Mouse (Mus musculus): ENCODE data around the gene Fbxl20. TPM values are rescaled to one million over a fixed set of nuclear protein-coding genes. Genes with fewer than 3 reads are reported as not detected.
A peak's percentile ranks its signal among the peaks of the same experiment; 100 is the strongest.

The Fbxl20 gene
- polyA plus RNA-seq, 1 experiment from 2014 or later: 21.0 TPM

- ATAC-seq (ENCODE audit: insufficient number of reproducible peaks, low FRiP score, low TSS enrichment, low read depth): no peak
- H3K9me3 ChIP-seq: no peaks in the 10 kb centered on the region
- H3K36me3 ChIP-seq: no peaks in the 10 kb centered on the region
- 0 out of 2 replicates have a peak, but pooled peaks cover 5% of the 10 kb centered on the region for H3K27me3 ChIP-seq
- peaks cover 10% of the 10 kb centered on the region; the same call in 1 of the 2 replicates for H3K4me1 ChIP-seq
- no peak overlapping the region for H3K4me2 ChIP-seq
- WGBS: 74% methylated on average over 5 of the region's 5 CpGs
- H3K4me3 ChIP-seq: no peak overlapping the region
- no peak overlapping the region for H3K9ac ChIP-seq
- H3K27ac ChIP-seq: no peak overlapping the region
These were observed 106.1 kb downstream of the Fbxl20 start for GRCm38 (mm10) chr11:98044074-98044473.

GRCm38 (mm10) chr11:98042741-98043140 lies 107.5 kb downstream of the Fbxl20 start:
- H3K9ac ChIP-seq: no peak overlapping the region
- WGBS: 84% methylated on average over 6 of the region's 6 CpGs
- no peak overlapping the region for H3K4me2 ChIP-seq
- peaks cover 10% of the 10 kb centered on the region; the same call in 1 of the 2 replicates for H3K4me1 ChIP-seq
- no peaks in the 10 kb centered on the region for H3K36me3 ChIP-seq
- H3K4me3 ChIP-seq: no peak overlapping the region
- no peak overlapping the region for H3K27ac ChIP-seq
- H3K9me3 ChIP-seq: no peaks in the 10 kb centered on the region
- H3K27me3 ChIP-seq: no peaks in the 10 kb centered on the region
- no peak for ATAC-seq (ENCODE audit: insufficient number of reproducible peaks, low FRiP score, low TSS enrichment, low read depth)

- Histone ChIP-seq H3K4me2 (no peak overlapping the region), H3K9me3 (no peaks in the 10 kb centered on the region), H3K4me1 (peaks cover 18% of the 10 kb centered on the region), H3K9ac (no peak overlapping the region), H3K4me3 (no peak overlapping the region), H3K27ac (no peak overlapping the region), H3K27me3 (peaks cover 11% of the 10 kb centered on the region), H3K36me3 (no peaks in the 10 kb centered on the region)
- WGBS: 77% methylated on average over 8 of the region's 8 CpGs
- no peak for ATAC-seq (ENCODE audit: insufficient number of reproducible peaks, low FRiP score, low TSS enrichment, low read depth)
These were observed 109.2 kb downstream of the Fbxl20 start for GRCm38 (mm10) chr11:98040975-98041374.

- WGBS: 60% methylated on average over 14 of the region's 14 CpGs
- no peak overlapping the region for H3K9ac ChIP-seq
- H3K4me2 ChIP-seq: no peak overlapping the region
- H3K9me3 ChIP-seq: no peaks in the 10 kb centered on the region
- no peak for ATAC-seq (ENCODE audit: insufficient number of reproducible peaks, low FRiP score, low TSS enrichment, low read depth)
- H3K4me3 ChIP-seq: no peak overlapping the region
- H3K4me1 ChIP-seq: peaks cover 28% of the 10 kb centered on the region
- H3K36me3 ChIP-seq: no peaks in the 10 kb centered on the region
- peaks cover 14% of the 10 kb centered on the region for H3K27me3 ChIP-seq
- H3K27ac ChIP-seq: no peak overlapping the region
These were observed 112.3 kb downstream of the Fbxl20 start for GRCm38 (mm10) chr11:98037871-98038270.

- Histone ChIP-seq H3K4me1 (peaks cover 28% of the 10 kb centered on the region), H3K27me3 (peaks cover 14% of the 10 kb centered on the region), H3K9me3 (no peaks in the 10 kb centered on the region), H3K4me3 (peak overlapping the region; percentile 31), H3K27ac (no peak overlapping the region), H3K9ac (0 out of 2 replicates have a peak overlapping the region, but pooled peaks have one; percentile 8), H3K36me3 (peaks cover 4% of the 10 kb centered on the region), H3K4me2 (peak overlapping the region; percentile 61)
- 4% methylated on average over 27 of the region's 27 CpGs for WGBS
- ATAC-seq (ENCODE audit: insufficient number of reproducible peaks, low FRiP score, low TSS enrichment, low read depth): peak; percentile 41
These were observed 114.2 kb downstream of the Fbxl20 start for GRCm38 (mm10) chr11:98035977-98036377.

GRCm38 (mm10) chr11:98034840-98035239 lies 115.4 kb downstream of the Fbxl20 start:
- peaks cover 28% of the 10 kb centered on the region for H3K4me1 ChIP-seq
- no peak overlapping the region for H3K4me3 ChIP-seq
- H3K9me3 ChIP-seq: no peaks in the 10 kb centered on the region
- no peak overlapping the region for H3K4me2 ChIP-seq
- no peak for ATAC-seq (ENCODE audit: insufficient number of reproducible peaks, low FRiP score, low TSS enrichment, low read depth)
- peaks cover 14% of the 10 kb centered on the region for H3K27me3 ChIP-seq
- H3K36me3 ChIP-seq: peaks cover 16% of the 10 kb centered on the region
- WGBS: 32% methylated on average over 4 of the region's 4 CpGs
- no peak overlapping the region for H3K27ac ChIP-seq
- H3K9ac ChIP-seq: no peak overlapping the region

- Histone ChIP-seq H3K4me2 (no peak overlapping the region), H3K36me3 (peaks cover 23% of the 10 kb centered on the region), H3K9me3 (no peaks in the 10 kb centered on the region), H3K27ac (no peak overlapping the region), H3K4me3 (no peak overlapping the region), H3K27me3 (peaks cover 14% of the 10 kb centered on the region), H3K4me1 (peaks cover 28% of the 10 kb centered on the region), H3K9ac (no peak overlapping the region)
- ATAC-seq (ENCODE audit: insufficient number of reproducible peaks, low FRiP score, low TSS enrichment, low read depth): no peak
- 77% methylated on average over 5 of the region's 5 CpGs for WGBS
These were observed 116.1 kb downstream of the Fbxl20 start for GRCm38 (mm10) chr11:98034061-98034460.

Other genes starting within 250 kb of the Fbxl20 start
- gene Plxdc1, start 164.0 kb downstream of the Fbxl20 start, polyA plus RNA-seq (2015; fragmentation: Nextera tagmentation; extraction: Ambion mirVana): 1.7 TPM in 2 replicates
- gene Arl5c, start 154.2 kb downstream of the Fbxl20 start, polyA plus RNA-seq (2015; fragmentation: Nextera tagmentation; extraction: Ambion mirVana): 13.8 and 16.4 TPM in 2 replicates
- gene Cacnb1, start 127.4 kb downstream of the Fbxl20 start, polyA plus RNA-seq (2015; fragmentation: Nextera tagmentation; extraction: Ambion mirVana): 19.6 and 31.1 TPM in 2 replicates
- gene Rpl19, start 123.7 kb downstream of the Fbxl20 start, polyA plus RNA-seq (2015; fragmentation: Nextera tagmentation; extraction: Ambion mirVana): 1,005 and 1,062 TPM in 2 replicates
- gene Stac2, start 96.9 kb downstream of the Fbxl20 start, polyA plus RNA-seq (2015; fragmentation: Nextera tagmentation; extraction: Ambion mirVana): 0.68 TPM in 2 replicates
- 54.4 and 58.2 TPM in 2 replicates for gene Med1, start 42.9 kb upstream of the Fbxl20 start, polyA plus RNA-seq (2015; fragmentation: Nextera tagmentation; extraction: Ambion mirVana)
- gene Cdk12, start 52.7 kb upstream of the Fbxl20 start, polyA plus RNA-seq (2015; fragmentation: Nextera tagmentation; extraction: Ambion mirVana): 8.7 and 8.9 TPM in 2 replicates
- gene Neurod2, start 179.2 kb upstream of the Fbxl20 start, polyA plus RNA-seq (2015; fragmentation: Nextera tagmentation; extraction: Ambion mirVana): not detected in 2 replicates
- 3.7 and 4.3 TPM in 2 replicates for gene Ppp1r1b, start 198.0 kb upstream of the Fbxl20 start, polyA plus RNA-seq (2015; fragmentation: Nextera tagmentation; extraction: Ambion mirVana)
- gene Stard3, start 208.0 kb upstream of the Fbxl20 start, polyA plus RNA-seq (2015; fragmentation: Nextera tagmentation; extraction: Ambion mirVana): 36.6 and 40.1 TPM in 2 replicates
- gene Tcap, start 233.4 kb upstream of the Fbxl20 start, polyA plus RNA-seq (2015; fragmentation: Nextera tagmentation; extraction: Ambion mirVana): 18.1 and 45.8 TPM in 2 replicates
- 1.6 TPM in 2 replicates for gene Pnmt, start 236.0 kb upstream of the Fbxl20 start, polyA plus RNA-seq (2015; fragmentation: Nextera tagmentation; extraction: Ambion mirVana)

All from limb, embryonic 15.5 days (tissue).